Mouse (Mus musculus) embryonic facial prominence, embryonic 11.5 days (tissue): Measurements from ENCODE around the gene Cdh13. TPM values are rescaled to one million over a fixed set of nuclear protein-coding genes. Genes with fewer than 3 reads are reported as not detected.

Experiments
- ATAC-seq: fragments of 200-750 bp; cut with Nextera tagmentation; replicated peaks from 2 replicates; pipeline ENCODE4 v1.8.0; 2017; ENCODE audit warnings: low read depth; ENCODE audit not compliant: insufficient number of reproducible peaks, low FRiP score, low TSS enrichment
- DNase-seq: peaks from one replicate; pipeline ENCODE4 v3.0.0-alpha.2; 2015; ENCODE audit warnings: low spot score
- H3K27ac ChIP-seq: fragments of 300-500 bp; sonication (generic); replicated peaks from 2 replicates; pipeline ENCODE4 v1.5.1; 2014; ENCODE audit warnings: mild to moderate bottlenecking, low read depth, low read length, control low read depth
- H3K27me3 ChIP-seq: fragments of 300-500 bp; sonication (generic); 2 replicates; pipeline ENCODE4 v1.6.1; 2014; ENCODE audit warnings: mild to moderate bottlenecking, low read length, moderate library complexity, mixed read lengths; ENCODE audit not compliant: control insufficient read depth, insufficient read depth
- H3K36me3 ChIP-seq: fragments of 300-500 bp; sonication (generic); replicated peaks from 2 replicates; pipeline ENCODE4 v1.6.1; 2014; ENCODE audit warnings: low read depth, mild to moderate bottlenecking, low read length, moderate library complexity, mixed read lengths; ENCODE audit not compliant: control insufficient read depth, insufficient read depth
- H3K4me1 ChIP-seq: fragments of 300-500 bp; sonication (generic); 2 replicates; pipeline ENCODE4 v1.6.1; 2014; ENCODE audit warnings: low read length, mixed read lengths; ENCODE audit not compliant: control insufficient read depth, insufficient read depth
- H3K4me2 ChIP-seq: fragments of 300-500 bp; sonication (generic); 2 replicates; pipeline ENCODE4 v1.6.1; 2014; ENCODE audit warnings: low read depth, mild to moderate bottlenecking, control low read depth, low read length, moderate library complexity
- H3K4me3 ChIP-seq: fragments of 300-500 bp; sonication (generic); 2 replicates; pipeline ENCODE4 v1.5.1; 2014; ENCODE audit warnings: low read depth, low read length, control low read depth
- H3K9ac ChIP-seq: fragments of 300-500 bp; sonication (generic); replicated peaks from 2 replicates; pipeline ENCODE4 v1.6.1; 2014; ENCODE audit warnings: mild to moderate bottlenecking, control low read depth, low read length
- H3K9me3 ChIP-seq: fragments of 300-500 bp; sonication (generic); replicated peaks from 2 replicates; pipeline ENCODE4 v1.6.1; 2016; ENCODE audit warnings: mild to moderate bottlenecking, low read length, inconsistent platforms, mixed read lengths; ENCODE audit not compliant: control insufficient read depth
- WGBS: fragments of 180-500 bp; shearing (Covaris S2); extraction: QIAGEN DNeasy Blood & Tissue Kit; methylation state at CpG from one replicate; pipeline ENCODE4 v1.1.7; 2014; 5-methylcytosine and 5-hydroxymethylcytosine counted together
- polyA plus RNA-seq: library from polyadenylated mRNA; unstranded; fragments of >200 nt; fragmentation: Nextera tagmentation; extraction: Ambion mirVana; gene quantifications from 2 replicates; pipeline ENCODE4 v1.2.1, GENCODE M21; 2014

Cdh13 gene
- polyA plus RNA-seq, 1 experiment from 2014 or later: 7.1 TPM

- Histone ChIP-seq H3K9ac (no peak overlapping the region), H3K9me3 (no peaks in the 10 kb centered on the region), H3K4me3 (no peak overlapping the region), H3K36me3 (no peaks in the 10 kb centered on the region), H3K4me1 (no peaks in the 10 kb centered on the region), H3K27ac (no peak overlapping the region), H3K4me2 (no peak overlapping the region), H3K27me3 (no peaks in the 10 kb centered on the region)
- DNase-seq (no peak), ATAC-seq (no peak)
- WGBS: 82% methylated on average over 3 of the region's 3 CpGs
These were observed 439.4 kb downstream of the Cdh13 start for GRCm38 (mm10) chr8:118722896-118723295.

GRCm38 (mm10) chr8:118725651-118726050 is 442.1 kb downstream of the Cdh13 start:
- ATAC-seq: no peak

GRCm38 (mm10) chr8:118741781-118742180 is 458.2 kb downstream of the Cdh13 start:
- DNase-seq (no peak), ATAC-seq (no peak)
- Histone ChIP-seq H3K9ac (no peak overlapping the region), H3K27ac (no peak overlapping the region), H3K4me3 (no peak overlapping the region), H3K27me3 (no peaks in the 10 kb centered on the region), H3K36me3 (no peaks in the 10 kb centered on the region), H3K4me1 (no peaks in the 10 kb centered on the region), H3K9me3 (no peaks in the 10 kb centered on the region), H3K4me2 (no peak overlapping the region)
- WGBS: 88% methylated on average over 5 of the region's 5 CpGs

More at GRCm38 (mm10) chr8:118725651-118726050, 442.1 kb downstream of the Cdh13 start:
- Histone ChIP-seq H3K36me3 (no peaks in the 10 kb centered on the region), H3K4me1 (no peaks in the 10 kb centered on the region), H3K4me2 (no peak overlapping the region), H3K9ac (no peak overlapping the region), H3K27ac (no peak overlapping the region), H3K4me3 (no peak overlapping the region), H3K27me3 (no peaks in the 10 kb centered on the region), H3K9me3 (no peaks in the 10 kb centered on the region)
- DNase-seq: no peak
- 94% methylated on average over 5 of the region's 5 CpGs for WGBS

- ATAC-seq (no peak), DNase-seq (no peak)
- Histone ChIP-seq H3K27me3 (no peaks in the 10 kb centered on the region), H3K36me3 (no peaks in the 10 kb centered on the region), H3K4me1 (no peaks in the 10 kb centered on the region), H3K4me2 (no peak overlapping the region), H3K9ac (no peak overlapping the region), H3K4me3 (no peak overlapping the region), H3K9me3 (no peaks in the 10 kb centered on the region), H3K27ac (no peak overlapping the region)
- WGBS: 82% methylated on average over 13 of the region's 13 CpGs
These were observed 461.5 kb downstream of the Cdh13 start for GRCm38 (mm10) chr8:118744991-118745390.

- WGBS: 94% methylated on average over 21 of the region's 21 CpGs
- no peaks in the 10 kb centered on the region for H3K36me3 ChIP-seq
These were observed 464.6 kb downstream of the Cdh13 start for GRCm38 (mm10) chr8:118748041-118748604.

GRCm38 (mm10) chr8:118749191-118749590 is 465.7 kb downstream of the Cdh13 start:
- DNase-seq (no peak), ATAC-seq (no peak)
- WGBS: 87% methylated on average over 3 of the region's 3 CpGs

More at GRCm38 (mm10) chr8:118748041-118748604, 464.6 kb downstream of the Cdh13 start:
- no peak for DNase-seq
- Histone ChIP-seq H3K4me3 (no peak overlapping the region), H3K9ac (no peak overlapping the region), H3K9me3 (no peaks in the 10 kb centered on the region), H3K27me3 (no peaks in the 10 kb centered on the region), H3K4me2 (no peak overlapping the region), H3K4me1 (no peaks in the 10 kb centered on the region), H3K27ac (no peak overlapping the region)
- no peak for ATAC-seq

GRCm38 (mm10) chr8:118749786-118750185 is 466.3 kb downstream of the Cdh13 start:
- WGBS: 84% methylated on average over 11 of the region's 11 CpGs
- H3K27ac ChIP-seq: no peak overlapping the region

More at GRCm38 (mm10) chr8:118749191-118749590, 465.7 kb downstream of the Cdh13 start:
- no peak overlapping the region for H3K9ac ChIP-seq
- H3K36me3 ChIP-seq: no peaks in the 10 kb centered on the region
- no peak overlapping the region for H3K4me2 ChIP-seq
- no peaks in the 10 kb centered on the region for H3K27me3 ChIP-seq
- H3K4me1 ChIP-seq: no peaks in the 10 kb centered on the region
- no peaks in the 10 kb centered on the region for H3K9me3 ChIP-seq
- H3K4me3 ChIP-seq: no peak overlapping the region
- no peak overlapping the region for H3K27ac ChIP-seq

GRCm38 (mm10) chr8:118753710-118754109 is 470.2 kb downstream of the Cdh13 start:
- 73% methylated on average over 12 of the region's 12 CpGs for WGBS
- DNase-seq: no peak
- Histone ChIP-seq H3K4me3 (no peak overlapping the region), H3K4me1 (no peaks in the 10 kb centered on the region), H3K9ac (no peak overlapping the region), H3K36me3 (no peaks in the 10 kb centered on the region), H3K4me2 (no peak overlapping the region), H3K9me3 (no peaks in the 10 kb centered on the region), H3K27ac (no peak overlapping the region), H3K27me3 (no peaks in the 10 kb centered on the region)
- no peak for ATAC-seq

More at GRCm38 (mm10) chr8:118749786-118750185, 466.3 kb downstream of the Cdh13 start:
- no peaks in the 10 kb centered on the region for H3K9me3 ChIP-seq
- H3K36me3 ChIP-seq: no peaks in the 10 kb centered on the region
- no peak overlapping the region for H3K4me2 ChIP-seq
- no peak overlapping the region for H3K4me3 ChIP-seq
- no peak overlapping the region for H3K9ac ChIP-seq
- no peaks in the 10 kb centered on the region for H3K4me1 ChIP-seq
- ATAC-seq (no peak), DNase-seq (no peak)
- no peaks in the 10 kb centered on the region for H3K27me3 ChIP-seq
